Mouse (Mus musculus) left cerebral cortex, postnatal 10 days (tissue): ENCODE measurements at regions not wholly inside any gene's neighbourhood (a gene's known extent, or its start where the extent isn't known, plus 50 kb on each side); places are given as distances from the start of the nearest gene placed in this dataset.
A peak's percentile ranks its signal among the peaks of the same experiment; 100 is the strongest.

Experiments
- DNase-seq, 2 experiments: peaks; one replicate each; pipeline ENCODE4 v3.0.0; 2021 to 2022; ENCODE audit warnings: low spot score in 2 of 2, mixed read lengths in 1 of 2; ENCODE audit errors: extremely low spot score in 1 of 2
- intact Hi-C: fragments of 180-260 bp; cut with DNase I; formaldehyde crosslinking; loops from one replicate; pipeline ENCODE4 v1.15.1; 2025

DNA sequence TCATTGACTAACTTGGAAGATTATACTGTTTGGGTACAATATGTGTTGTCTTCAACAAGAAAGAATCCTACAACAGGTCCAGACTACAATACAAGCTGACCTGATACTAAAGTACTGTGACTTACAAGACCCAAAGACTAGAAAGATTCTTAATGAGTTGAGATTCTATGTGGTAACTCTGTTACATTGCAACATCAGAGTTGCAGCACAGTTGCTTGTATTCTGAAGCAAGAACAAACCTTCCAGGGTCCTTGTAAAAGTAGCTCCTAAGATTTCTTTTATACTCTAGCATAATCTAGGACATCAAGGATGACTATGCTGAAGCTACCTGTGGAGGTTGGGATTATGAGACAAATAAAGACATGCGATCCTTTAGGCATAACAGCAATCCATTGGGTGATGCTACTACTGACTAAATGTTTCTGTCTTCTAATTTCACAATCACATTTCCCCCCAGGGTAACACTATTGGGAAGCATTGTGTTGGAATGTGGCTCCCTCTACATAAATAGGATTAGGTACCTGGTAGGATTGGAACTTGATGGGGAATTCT, 194.6 kb upstream of the Tank start:
- DNase-seq, result no peak
- intact Hi-C loops, result no loop called here

DNA sequence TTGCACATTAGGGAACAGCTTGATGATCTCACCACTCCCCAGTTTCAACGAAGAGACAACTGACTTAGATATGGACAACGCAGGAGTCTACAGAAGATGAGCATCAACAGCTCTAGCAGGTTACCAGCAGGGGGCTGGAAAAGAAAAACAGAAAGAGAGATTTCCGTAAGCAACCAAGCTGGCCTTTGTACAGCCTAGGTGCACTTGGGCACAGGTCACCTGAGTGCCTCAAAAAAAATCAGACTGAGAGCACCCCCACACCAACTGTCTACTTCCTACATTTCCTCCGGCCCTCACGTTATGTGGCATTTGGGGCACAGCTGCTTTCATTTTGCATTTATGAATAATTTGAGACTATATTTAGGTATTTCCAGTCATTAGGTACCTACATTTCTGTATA, 199.3 kb upstream of the Tank start:
- DNase-seq, result no peak
- intact Hi-C loops, result no loop called here

DNA sequence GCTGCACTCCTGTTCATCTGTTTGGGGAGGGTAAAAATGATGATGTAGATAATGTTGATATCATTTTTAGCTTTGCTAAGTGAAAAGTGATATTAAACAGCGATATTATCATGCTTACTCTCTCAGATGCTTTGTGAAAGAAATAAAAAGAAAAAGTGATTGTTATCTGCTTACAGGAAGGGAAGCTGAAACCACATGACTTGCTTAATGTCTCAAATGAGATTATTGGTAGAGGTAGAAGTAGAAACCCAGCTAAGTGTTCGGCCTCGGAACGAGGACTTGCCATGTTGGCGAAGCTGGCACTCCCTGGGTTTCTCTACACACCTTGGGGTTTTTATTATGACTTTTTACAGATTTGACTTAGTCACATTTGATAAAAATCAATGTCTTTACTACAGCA, 200.1 kb upstream of the Tank start:
- no peak for DNase-seq
- intact Hi-C loops, result no loop called here

DNA sequence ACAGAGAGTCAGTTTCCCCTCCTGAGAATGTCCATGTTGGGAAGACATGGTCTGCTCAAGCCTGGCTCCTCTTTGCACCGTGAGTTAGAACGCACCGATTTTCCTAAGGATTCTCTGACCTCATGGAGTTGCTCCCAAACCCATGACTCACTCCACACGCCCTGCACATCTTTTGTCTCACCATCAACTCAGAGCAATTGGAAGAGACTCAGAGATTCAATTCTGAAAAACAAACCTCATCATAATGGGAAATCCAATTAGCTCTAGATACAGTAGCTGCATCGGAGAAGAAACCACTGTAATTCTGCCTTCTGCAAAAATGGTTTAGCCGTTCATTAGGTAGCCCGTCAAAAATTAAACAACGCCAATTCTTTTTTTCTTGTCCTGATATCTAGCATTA, 200.6 kb upstream of the Tank start:
- DNase-seq, result no peak
- intact Hi-C loops, result no loop called here

DNA sequence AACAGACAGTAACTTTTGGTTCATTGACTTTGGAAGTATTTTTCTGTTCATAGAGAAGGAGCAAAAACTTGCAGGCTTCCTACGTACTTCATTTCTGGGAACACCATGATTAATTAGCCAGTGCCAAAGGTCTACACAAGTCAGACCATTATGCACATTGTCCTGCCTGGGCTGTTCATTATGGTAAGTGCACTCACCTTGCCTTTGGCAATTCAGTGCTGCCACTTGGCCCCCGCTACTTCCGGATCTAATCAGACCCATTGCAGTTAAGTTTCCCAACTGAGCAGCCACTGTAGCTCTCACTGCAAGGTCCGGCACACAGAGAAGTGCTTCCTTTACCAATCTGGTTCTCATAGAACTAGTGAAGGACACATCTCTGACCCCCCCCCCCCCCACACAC, 215.8 kb upstream of the Tank start:
- intact Hi-C loops, result no loop called here
- DNase-seq, result no peak

DNA sequence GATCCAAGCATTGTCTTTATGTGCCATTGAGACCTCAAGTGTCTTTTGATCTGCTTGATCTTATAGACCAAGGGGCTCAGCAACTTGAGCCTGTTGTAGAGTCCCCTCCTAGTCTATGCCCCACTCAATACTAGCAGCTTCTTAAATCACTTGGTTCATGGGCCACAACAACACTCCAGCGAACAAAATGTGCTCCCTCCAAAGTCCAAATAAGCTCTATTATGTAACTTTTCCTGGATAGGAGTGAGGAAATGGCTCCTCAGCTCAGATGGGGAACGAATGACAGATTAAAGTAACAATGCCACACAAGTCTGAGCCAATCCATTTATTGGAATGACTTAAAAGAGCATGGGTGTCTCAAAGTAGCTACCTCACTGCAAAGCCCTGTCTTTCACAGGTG, 217.0 kb upstream of the Tank start:
- intact Hi-C loops, result no loop called here
- no peak for DNase-seq

DNA sequence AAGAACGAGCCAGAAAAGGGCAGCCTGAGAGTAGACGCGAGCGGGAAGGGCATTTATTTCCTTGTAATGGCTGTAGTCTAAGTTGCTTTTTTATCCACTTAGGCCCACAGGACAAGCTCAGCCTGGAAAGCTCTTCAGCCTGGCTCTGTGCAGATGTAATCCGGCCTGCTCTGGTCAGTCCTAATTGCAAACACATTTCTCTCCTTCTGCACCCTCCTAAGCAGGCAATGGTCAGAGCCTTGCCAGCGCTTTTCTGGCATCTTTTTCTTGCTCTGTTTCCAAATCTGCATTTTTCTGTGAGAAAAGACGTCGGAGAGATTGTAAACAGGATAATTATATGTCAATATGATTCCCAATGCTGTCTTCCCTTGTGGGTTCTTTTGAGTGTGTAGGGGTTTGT, 224.3 kb upstream of the Tank start:
- intact Hi-C loops, result no loop called here
- DNase-seq, result no peak

DNA sequence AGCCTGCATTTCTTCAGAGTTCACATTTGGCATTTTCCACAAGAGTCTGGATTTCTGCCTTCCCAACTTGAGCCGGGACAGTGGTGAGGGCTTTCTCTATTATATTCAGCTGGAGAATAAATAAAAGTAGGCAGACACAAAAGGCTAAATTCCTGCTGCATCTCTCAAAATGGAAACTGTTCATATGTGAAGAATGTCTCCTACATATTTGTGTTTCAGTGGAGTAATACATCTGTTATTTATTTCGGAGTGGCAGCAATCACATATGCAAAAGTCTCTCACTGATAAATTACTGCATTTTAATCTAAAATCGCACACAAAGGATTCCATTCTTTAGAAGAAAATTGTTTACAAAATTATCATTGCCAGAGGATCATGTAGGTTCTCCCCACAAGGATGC, 230.9 kb upstream of the Tank start:
- DNase-seq, result no peak
- intact Hi-C loops, result no loop called here

DNA sequence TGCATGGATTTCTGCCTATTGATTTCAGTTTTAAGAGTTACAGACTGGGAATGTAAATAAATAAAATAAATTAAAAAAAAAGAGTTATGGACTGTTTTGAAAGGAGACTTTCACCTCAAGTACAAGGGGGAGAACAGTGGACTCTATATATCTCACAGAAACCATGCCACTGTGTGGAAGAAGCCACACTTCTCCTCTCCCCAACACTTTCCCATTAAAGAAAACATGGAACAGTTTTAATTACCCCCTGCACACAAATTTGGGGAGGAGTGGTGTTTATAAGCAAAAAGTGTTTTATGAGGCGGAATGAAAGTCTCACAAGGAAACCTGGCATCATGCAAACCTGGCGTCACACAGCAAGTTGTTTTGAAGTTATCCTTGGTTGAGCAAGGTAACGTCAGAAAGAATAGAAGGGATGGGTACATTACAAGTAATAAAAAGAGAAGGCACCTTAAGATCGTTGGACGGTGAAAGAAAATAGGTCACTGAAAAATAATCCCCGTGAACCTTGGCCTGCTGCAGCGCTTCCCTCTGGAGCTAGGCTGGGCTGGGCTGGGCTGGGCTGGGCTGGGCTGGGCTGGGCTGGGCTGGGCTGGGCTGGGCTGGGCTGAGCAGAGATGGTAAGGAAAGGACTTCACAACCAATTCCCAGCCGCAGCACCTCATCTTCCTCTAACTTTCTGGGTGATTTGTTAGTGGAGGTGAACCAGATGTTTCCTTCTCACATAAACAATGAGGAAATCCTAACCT, 232.2 kb upstream of the Tank start:
- intact Hi-C loops, result no loop called here
- no peak for DNase-seq

DNA sequence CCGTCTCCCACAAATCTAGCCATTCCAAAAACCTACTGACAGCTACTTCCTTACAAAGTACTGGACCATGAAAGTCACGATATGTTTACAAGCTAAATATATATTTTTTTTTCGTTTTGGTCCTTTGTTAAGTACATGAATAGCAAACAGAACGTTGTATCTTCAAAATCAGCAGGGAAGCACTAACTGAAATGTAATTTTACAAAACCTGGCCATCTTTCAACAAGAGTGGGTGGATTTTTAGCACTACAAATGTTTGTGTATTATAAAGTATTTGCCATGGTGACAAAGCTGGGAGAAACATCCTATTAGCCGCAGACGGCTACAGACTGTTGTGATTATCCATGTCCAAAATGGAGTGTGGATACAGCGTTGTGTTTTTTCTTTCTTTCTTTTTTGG, 233.1 kb upstream of the Tank start:
- no peak for DNase-seq

DNA sequence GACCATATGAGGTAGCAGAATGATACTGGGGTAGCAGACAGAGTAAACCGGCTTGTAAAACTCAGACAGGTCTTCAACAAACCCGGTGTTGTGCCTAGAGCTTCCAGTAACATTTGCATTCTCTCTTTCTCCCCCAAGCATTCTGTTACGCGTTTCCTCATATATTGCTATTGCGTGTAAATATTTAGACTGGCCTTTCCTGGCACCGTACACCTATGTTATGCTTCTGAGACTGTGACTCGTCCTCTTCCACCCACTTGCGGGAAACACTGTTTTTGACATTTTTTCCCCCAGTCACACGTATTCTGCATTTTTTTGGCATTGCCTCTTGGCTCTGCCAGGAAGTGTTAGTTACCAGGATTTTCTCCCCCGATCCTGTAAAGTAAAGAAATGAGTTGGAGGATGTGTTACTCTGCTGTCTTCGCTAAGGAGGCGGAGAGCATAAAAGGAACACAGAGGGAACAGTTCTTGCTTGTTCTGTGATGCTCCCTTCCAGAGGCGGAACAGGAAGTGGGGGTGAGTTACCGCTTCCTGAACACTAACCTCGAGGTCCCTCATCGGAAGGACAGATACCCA, 233.7 kb upstream of the Tank start:
- DNase-seq, result peak; percentile 20 to 21
- intact Hi-C loops, result no loop called here

More for the DNA sequence above, 233.1 kb upstream of the Tank start:
- intact Hi-C loops, result no loop called here

DNA sequence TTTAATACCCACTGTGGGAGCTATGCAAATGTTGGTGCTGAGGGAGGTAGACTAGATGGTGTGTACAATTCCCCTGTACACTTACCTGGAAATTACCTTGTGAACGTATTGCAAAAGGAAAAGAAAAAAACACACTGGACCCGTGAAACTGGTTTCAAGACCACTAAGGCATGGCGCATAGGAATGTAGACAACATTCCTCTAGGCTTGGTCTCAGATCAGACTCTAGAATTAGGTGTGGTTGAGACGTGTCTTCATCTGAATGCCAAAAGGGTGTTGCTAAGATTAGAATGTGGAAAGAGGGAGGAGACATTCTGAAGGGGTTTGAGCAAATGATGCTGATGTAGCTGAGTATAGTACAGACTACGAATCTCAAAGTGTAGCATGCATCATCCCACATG, 237.1 kb upstream of the Tank start:
- intact Hi-C loops, result no loop called here
- no peak for DNase-seq

DNA sequence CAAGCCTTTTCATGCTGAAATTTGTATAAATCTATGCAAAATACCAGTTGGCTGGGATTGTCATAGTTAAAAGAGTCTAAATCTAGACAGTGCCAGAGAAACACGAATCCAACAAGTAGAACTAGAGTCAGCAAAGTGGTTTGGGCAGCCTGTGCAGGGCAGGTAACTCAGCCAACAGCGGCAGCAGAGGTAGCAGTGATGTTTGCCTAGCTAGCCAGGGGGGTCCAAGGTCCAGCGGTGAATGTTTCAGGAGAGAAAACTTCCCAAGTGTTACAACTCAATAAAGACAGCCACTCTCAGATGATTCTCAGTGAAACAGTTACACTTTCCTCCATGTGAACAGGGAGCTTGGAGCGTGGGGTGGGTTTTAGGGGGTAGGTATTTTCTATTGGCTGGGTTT, 259.2 kb upstream of the Tank start:
- no peak for DNase-seq
- intact Hi-C loops, result no loop called here

DNA sequence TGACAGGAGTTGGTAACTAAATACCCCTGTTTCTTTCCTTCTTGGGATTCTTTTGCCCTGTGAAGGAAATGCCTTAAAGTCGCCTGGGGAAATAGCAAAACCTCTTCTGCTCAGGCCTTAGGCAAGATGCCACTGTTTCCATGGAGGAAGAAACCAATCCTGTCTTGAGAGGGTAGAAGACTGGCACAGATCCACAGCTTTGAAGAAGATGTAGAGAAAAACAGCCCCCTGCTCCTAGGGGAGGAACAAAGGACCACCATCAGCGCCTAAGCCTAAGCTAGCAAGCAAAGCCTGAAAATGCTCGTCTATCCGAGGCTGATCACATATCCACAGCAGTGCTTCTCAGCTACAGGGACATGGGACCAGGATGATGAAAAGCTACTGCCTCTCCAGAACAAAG, 268.0 kb upstream of the Tank start:
- intact Hi-C loops, result no loop called here
- DNase-seq, result peak; percentile 21 to 23

DNA sequence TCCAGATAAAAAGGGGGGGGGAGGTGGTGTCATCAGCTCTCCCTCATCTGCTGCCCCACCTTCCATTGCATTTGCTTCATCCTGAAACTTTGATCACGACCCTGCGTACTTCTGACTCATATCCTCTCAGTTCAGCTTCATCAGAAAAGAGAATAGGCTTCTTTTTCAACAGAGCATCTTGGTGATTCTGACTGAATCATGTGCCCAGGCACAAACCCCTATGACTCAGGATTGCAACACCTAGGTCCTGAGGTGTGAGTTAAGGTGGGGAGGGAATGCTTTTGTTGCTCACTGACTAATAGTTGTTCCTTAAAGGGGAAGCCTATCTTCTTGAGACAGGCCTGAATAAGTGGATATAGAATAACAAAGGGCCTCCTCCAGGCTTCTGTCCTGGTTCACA, 269.2 kb upstream of the Tank start:
- intact Hi-C loops, result no loop called here
- DNase-seq, result no peak

DNA sequence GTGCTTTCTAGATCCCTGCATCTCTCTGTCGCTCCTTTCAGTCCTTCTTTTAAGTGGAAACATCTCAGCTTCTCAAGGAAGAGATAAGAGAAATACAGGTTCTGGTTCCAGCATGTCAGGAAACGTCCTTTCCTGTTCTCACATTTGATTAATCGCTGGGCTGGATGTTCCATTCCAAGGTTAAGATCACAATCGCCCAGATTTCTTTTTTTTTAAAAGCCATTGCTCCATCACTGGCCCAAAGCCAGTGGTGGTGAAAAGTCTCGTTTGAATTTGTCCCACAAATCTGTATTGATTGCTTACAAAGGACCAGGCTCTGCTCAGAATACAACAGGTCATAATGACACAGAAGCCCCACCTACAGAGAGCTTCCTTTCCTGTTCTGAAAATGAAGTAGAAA, 281.2 kb upstream of the Tank start:
- intact Hi-C loops, result no loop called here
- no peak for DNase-seq

DNA sequence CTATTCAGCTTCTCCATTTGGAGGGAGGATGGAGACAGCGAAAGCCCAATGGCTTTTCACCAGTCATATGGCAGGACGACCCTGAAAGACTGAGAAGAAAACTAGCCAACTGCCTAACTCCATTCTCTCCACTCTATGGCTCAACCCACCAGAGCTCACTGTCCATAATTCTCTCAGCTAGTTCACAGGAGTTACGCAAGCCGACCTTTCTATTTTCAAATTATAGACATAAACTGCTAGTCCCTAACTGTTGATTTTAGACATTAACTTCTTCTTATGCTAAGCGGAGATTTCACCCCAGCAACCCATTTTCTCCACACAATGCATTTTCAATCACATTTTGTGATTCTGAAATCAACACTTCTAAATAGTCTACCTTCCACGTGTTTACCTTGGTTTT, 281.8 kb upstream of the Tank start:
- no peak for DNase-seq
- intact Hi-C loops, result no loop called here

DNA sequence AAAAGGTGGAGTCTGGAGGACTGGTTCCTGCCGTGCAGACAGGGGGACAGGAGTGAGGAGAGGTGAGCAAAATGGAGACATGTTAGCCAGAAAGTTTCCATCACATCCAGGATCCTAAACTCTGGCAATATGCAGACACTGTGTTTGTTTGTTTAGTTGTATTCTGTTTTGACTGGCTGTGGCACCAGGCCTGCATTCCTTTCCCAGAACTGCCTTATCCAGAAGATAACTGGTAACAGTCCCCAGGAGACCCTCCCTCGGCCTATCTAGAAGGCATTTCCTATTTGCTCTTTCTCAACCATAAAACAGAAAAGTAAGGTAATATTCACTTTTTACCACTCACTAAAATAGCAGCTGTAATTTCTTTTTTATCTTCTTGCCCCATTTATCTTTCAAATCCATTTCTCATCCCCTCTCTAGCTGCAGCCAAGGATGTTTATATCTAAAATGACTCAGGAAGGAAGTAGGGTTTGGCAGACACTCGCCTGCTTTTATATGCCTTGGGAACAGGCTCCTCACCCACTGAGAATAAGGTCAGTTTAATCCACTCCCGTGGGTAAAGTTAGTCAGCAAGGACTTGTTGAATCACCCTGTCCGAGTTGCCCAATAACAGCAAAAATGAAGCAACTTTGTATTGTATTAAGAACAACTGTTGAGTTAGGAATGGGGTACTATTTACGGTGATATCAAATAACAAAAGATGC, 283.0 kb upstream of the Tank start:
- no peak for DNase-seq
- intact Hi-C loops, result no loop called here

DNA sequence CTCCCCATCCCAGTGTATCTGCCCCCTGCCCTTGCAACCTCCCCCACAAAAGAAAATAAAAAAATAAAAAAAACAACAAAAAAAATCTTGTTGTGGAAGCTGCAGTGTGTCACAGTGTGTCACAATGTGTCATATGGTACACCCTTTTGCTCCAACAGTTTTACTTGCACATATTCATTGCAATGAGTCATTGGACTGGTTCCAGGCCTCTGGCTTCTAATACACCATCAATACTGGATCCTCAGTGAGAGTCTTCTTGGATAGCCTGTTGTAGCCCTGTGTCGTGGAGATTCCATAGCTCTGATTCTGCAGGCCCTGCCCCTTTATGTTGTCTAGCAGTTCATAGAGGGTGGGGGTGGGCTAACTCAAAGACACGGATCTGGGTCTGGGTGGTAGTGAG, 290.1 kb upstream of the Tank start:
- intact Hi-C loops, result no loop called here
- no peak for DNase-seq

DNA sequence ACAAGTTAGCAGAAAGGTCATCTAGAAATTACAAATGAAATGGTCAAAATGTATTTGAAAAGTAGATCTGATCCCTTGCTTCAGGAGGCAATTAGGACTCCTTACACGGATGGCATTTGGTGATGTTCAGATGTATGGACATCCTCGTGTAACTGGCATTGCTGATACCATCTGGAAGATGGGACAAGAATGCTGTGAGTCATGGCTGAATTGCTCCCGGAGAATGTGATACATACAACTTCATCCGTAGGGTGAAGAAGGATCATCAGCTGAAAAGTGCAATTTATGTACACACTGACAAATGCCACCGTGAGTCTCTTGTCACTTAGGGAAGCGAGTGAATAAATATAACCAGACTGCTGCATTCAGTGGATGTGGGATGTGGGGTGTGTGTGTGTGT, 293.7 kb upstream of the Tank start:
- DNase-seq, result no peak
- intact Hi-C loops, result no loop called here
